Mouse (Mus musculus) stomach, embryonic 15.5 days (tissue): ENCODE data around the gene Car4. TPM values are rescaled to one million over a fixed set of nuclear protein-coding genes. Genes with fewer than 3 reads are reported as not detected.

Experiments
- ATAC-seq: fragments of 200-750 bp; cut with Nextera tagmentation; 2 replicates; pipeline ENCODE4 v1.8.0; 2017; ENCODE audit warnings: low read depth, moderate number of reproducible peaks, moderate TSS enrichment; ENCODE audit not compliant: insufficient read depth, low FRiP score
- H3K27ac ChIP-seq: fragments of 300-500 bp; sonication (generic); 2 replicates; pipeline ENCODE4 v1.5.1; 2015; ENCODE audit warnings: mild to moderate bottlenecking, inconsistent platforms
- H3K27me3 ChIP-seq: fragments of 300-500 bp; sonication (generic); replicated peaks from 2 replicates; pipeline ENCODE4 v1.6.1; 2015; ENCODE audit warnings: inconsistent platforms
- H3K36me3 ChIP-seq: fragments of 300-500 bp; sonication (generic); 2 replicates; pipeline ENCODE4 v1.6.1; 2015; ENCODE audit warnings: inconsistent platforms
- H3K4me1 ChIP-seq: fragments of 300-500 bp; sonication (generic); 2 replicates; pipeline ENCODE4 v1.6.1; 2015; ENCODE audit warnings: inconsistent platforms
- H3K4me2 ChIP-seq: fragments of 300-500 bp; sonication (generic); 2 replicates; pipeline ENCODE4 v1.6.1; 2015; ENCODE audit warnings: mild to moderate bottlenecking, inconsistent platforms
- H3K4me3 ChIP-seq: fragments of 300-500 bp; sonication (generic); replicated peaks from 2 replicates; pipeline ENCODE4 v1.5.1; 2015; ENCODE audit warnings: inconsistent platforms
- H3K9ac ChIP-seq: fragments of 300-500 bp; sonication (generic); 2 replicates; pipeline ENCODE4 v1.6.1; 2015; ENCODE audit warnings: inconsistent platforms
- H3K9me3 ChIP-seq: fragments of 300-500 bp; sonication (generic); 2 replicates; pipeline ENCODE4 v1.6.1; 2016; ENCODE audit warnings: inconsistent platforms
- WGBS: fragments of 180-500 bp; shearing (Covaris S2); methylation state at CpG from one replicate; pipeline ENCODE4 v1.1.7; 2015; 5-methylcytosine and 5-hydroxymethylcytosine counted together
- polyA plus RNA-seq: library from polyadenylated mRNA; unstranded; fragments of >200 nt; fragmentation: Nextera tagmentation; extraction: Ambion mirVana; gene quantifications from 2 replicates; pipeline ENCODE4 v1.2.1, GENCODE M21; 2015

The Car4 gene
- polyA plus RNA-seq, 1 experiment from 2014 or later: 0.51 TPM

GRCm38 (mm10) chr11:84976706-84977105 lies 19.1 kb downstream of the Car4 start:
- WGBS: 74% methylated on average over 3 of the region's 3 CpGs

GRCm38 (mm10) chr11:84977385-84977952 lies 19.9 kb downstream of the Car4 start:
- Histone ChIP-seq H3K4me2 (no peak overlapping the region), H3K27me3 (no peaks in the 10 kb centered on the region), H3K4me3 (no peak overlapping the region), H3K36me3 (no peaks in the 10 kb centered on the region), H3K27ac (no peak overlapping the region), H3K4me1 (no peaks in the 10 kb centered on the region), H3K9ac (no peak overlapping the region), H3K9me3 (no peaks in the 10 kb centered on the region)
- 85% methylated on average over 3 of the region's 3 CpGs for WGBS
- ATAC-seq: no peak

More at GRCm38 (mm10) chr11:84976706-84977105, 19.1 kb downstream of the Car4 start:
- H3K27ac ChIP-seq: no peak overlapping the region
- H3K9me3 ChIP-seq: no peaks in the 10 kb centered on the region
- no peaks in the 10 kb centered on the region for H3K36me3 ChIP-seq
- no peaks in the 10 kb centered on the region for H3K27me3 ChIP-seq
- no peak overlapping the region for H3K4me2 ChIP-seq
- no peaks in the 10 kb centered on the region for H3K4me1 ChIP-seq
- H3K9ac ChIP-seq: no peak overlapping the region
- ATAC-seq: no peak
- no peak overlapping the region for H3K4me3 ChIP-seq

- ATAC-seq: no peak
- H3K4me2 ChIP-seq: no peak overlapping the region
- H3K36me3 ChIP-seq: no peaks in the 10 kb centered on the region
- no peak overlapping the region for H3K4me3 ChIP-seq
- H3K27ac ChIP-seq: no peak overlapping the region
- H3K9me3 ChIP-seq: no peaks in the 10 kb centered on the region
- H3K4me1 ChIP-seq: no peaks in the 10 kb centered on the region
- 51% methylated on average over 2 of the region's 2 CpGs for WGBS
- no peaks in the 10 kb centered on the region for H3K27me3 ChIP-seq
- no peak overlapping the region for H3K9ac ChIP-seq
Measured at GRCm38 (mm10) chr11:84978113-84978512, 20.5 kb downstream of the Car4 start.

GRCm38 (mm10) chr11:84979351-84979750 lies 21.8 kb downstream of the Car4 start:
- H3K27me3 ChIP-seq: no peaks in the 10 kb centered on the region
- 38% methylated on average over 1 of the region's 1 CpGs for WGBS
- H3K36me3 ChIP-seq: no peaks in the 10 kb centered on the region
- no peaks in the 10 kb centered on the region for H3K9me3 ChIP-seq
- no peak overlapping the region for H3K4me3 ChIP-seq
- no peak for ATAC-seq
- H3K4me1 ChIP-seq: no peaks in the 10 kb centered on the region
- H3K4me2 ChIP-seq: no peak overlapping the region
- H3K27ac ChIP-seq: no peak overlapping the region
- no peak overlapping the region for H3K9ac ChIP-seq

GRCm38 (mm10) chr11:84980697-84981096 lies 23.1 kb downstream of the Car4 start:
- no peaks in the 10 kb centered on the region for H3K9me3 ChIP-seq
- no peaks in the 10 kb centered on the region for H3K36me3 ChIP-seq
- 71% methylated on average over 2 of the region's 2 CpGs for WGBS
- H3K27me3 ChIP-seq: no peaks in the 10 kb centered on the region
- H3K4me1 ChIP-seq: no peaks in the 10 kb centered on the region
- H3K9ac ChIP-seq: no peak overlapping the region
- H3K4me3 ChIP-seq: no peak overlapping the region
- no peak for ATAC-seq
- H3K27ac ChIP-seq: no peak overlapping the region
- no peak overlapping the region for H3K4me2 ChIP-seq

GRCm38 (mm10) chr11:84985421-84985820 lies 27.8 kb downstream of the Car4 start:
- Histone ChIP-seq H3K36me3 (peaks cover 3% of the 10 kb centered on the region), H3K4me3 (no peak overlapping the region), H3K9me3 (no peaks in the 10 kb centered on the region), H3K9ac (no peak overlapping the region), H3K4me1 (no peaks in the 10 kb centered on the region), H3K27ac (no peak overlapping the region), H3K4me2 (no peak overlapping the region), H3K27me3 (no peaks in the 10 kb centered on the region)
- no peak for ATAC-seq
- WGBS: 89% methylated on average over 6 of the region's 6 CpGs

- Histone ChIP-seq H3K4me1 (no peaks in the 10 kb centered on the region), H3K4me2 (no peak overlapping the region), H3K4me3 (no peak overlapping the region), H3K27ac (no peak overlapping the region), H3K9me3 (no peaks in the 10 kb centered on the region), H3K27me3 (no peaks in the 10 kb centered on the region), H3K9ac (no peak overlapping the region), H3K36me3 (peaks cover 18% of the 10 kb centered on the region)
- ATAC-seq: no peak
- 92% methylated on average over 3 of the region's 3 CpGs for WGBS
Measured at GRCm38 (mm10) chr11:84988341-84988919, 30.8 kb downstream of the Car4 start.

- H3K36me3 ChIP-seq: peaks cover 26% of the 10 kb centered on the region
- H3K4me2 ChIP-seq: no peak overlapping the region
- H3K9me3 ChIP-seq: no peaks in the 10 kb centered on the region
- H3K27ac ChIP-seq: no peak overlapping the region
- no peak overlapping the region for H3K4me3 ChIP-seq
- H3K27me3 ChIP-seq: no peaks in the 10 kb centered on the region
- ATAC-seq: no peak
- 91% methylated on average over 1 of the region's 1 CpGs for WGBS
- H3K4me1 ChIP-seq: no peaks in the 10 kb centered on the region
- no peak overlapping the region for H3K9ac ChIP-seq
Measured at GRCm38 (mm10) chr11:84992996-84993395, 35.4 kb downstream of the Car4 start.

GRCm38 (mm10) chr11:84995241-84995640 lies 37.7 kb downstream of the Car4 start:
- no peak for ATAC-seq
- H3K4me2 ChIP-seq: no peak overlapping the region
- no peak overlapping the region for H3K4me3 ChIP-seq
- H3K27ac ChIP-seq: no peak overlapping the region
- no peaks in the 10 kb centered on the region for H3K4me1 ChIP-seq
- no peaks in the 10 kb centered on the region for H3K27me3 ChIP-seq
- no peaks in the 10 kb centered on the region for H3K9me3 ChIP-seq
- peaks cover 26% of the 10 kb centered on the region for H3K36me3 ChIP-seq
- H3K9ac ChIP-seq: no peak overlapping the region
- 90% methylated on average over 1 of the region's 1 CpGs for WGBS

- H3K9ac ChIP-seq: no peak overlapping the region
- H3K27ac ChIP-seq: no peak overlapping the region
- peaks cover 6% of the 10 kb centered on the region; the same call in 1 of the 2 replicates for H3K36me3 ChIP-seq
- no peaks in the 10 kb centered on the region for H3K27me3 ChIP-seq
- no peaks in the 10 kb centered on the region for H3K9me3 ChIP-seq
- WGBS: 85% methylated on average over 3 of the region's 3 CpGs
- no peak overlapping the region for H3K4me3 ChIP-seq
- no peaks in the 10 kb centered on the region for H3K4me1 ChIP-seq
- no peak overlapping the region for H3K4me2 ChIP-seq
- no peak for ATAC-seq
Measured at GRCm38 (mm10) chr11:85003566-85003965, 46.0 kb downstream of the Car4 start.

GRCm38 (mm10) chr11:85013121-85013520 lies 55.5 kb downstream of the Car4 start:
- H3K36me3 ChIP-seq: 0 out of 2 replicates have a peak, but pooled peaks cover 3% of the 10 kb centered on the region
- no peak overlapping the region for H3K27ac ChIP-seq
- H3K4me1 ChIP-seq: no peaks in the 10 kb centered on the region
- no peaks in the 10 kb centered on the region for H3K27me3 ChIP-seq
- no peaks in the 10 kb centered on the region for H3K9me3 ChIP-seq
- no peak overlapping the region for H3K4me3 ChIP-seq
- ATAC-seq: no peak
- H3K4me2 ChIP-seq: no peak overlapping the region
- no peak overlapping the region for H3K9ac ChIP-seq
